Mouse (Mus musculus) limb, embryonic 12.5 days (tissue): ENCODE results near the gene Mcrip1. TPM values are rescaled to one million over a fixed set of nuclear protein-coding genes. Genes with fewer than 3 reads are reported as not detected.
A peak's percentile ranks its signal among the peaks of the same experiment; 100 is the strongest.
"Not testable (repeated sequence)": the region's sequence is repeated elsewhere in the genome, so short reads cannot be mapped to it uniquely, and the experiment has no call there.

Source experiments
- ATAC-seq: fragments of 200-750 bp; cut with Nextera tagmentation; 2 replicates; pipeline ENCODE4 v1.8.0; 2017; ENCODE audit warnings: low read depth, moderate TSS enrichment; ENCODE audit not compliant: insufficient number of reproducible peaks, insufficient read depth, low FRiP score, low TSS enrichment
- H3K27ac ChIP-seq: fragments of 300-500 bp; sonication (generic); 2 replicates; pipeline ENCODE4 v1.5.1; 2016; ENCODE audit warnings: mild to moderate bottlenecking, moderate library complexity
- H3K27me3 ChIP-seq: fragments of 300-500 bp; sonication (generic); 2 replicates; pipeline ENCODE4 v1.6.1; 2016; ENCODE audit warnings: mild to moderate bottlenecking, moderate library complexity
- H3K36me3 ChIP-seq: fragments of 300-500 bp; sonication (generic); 2 replicates; pipeline ENCODE4 v1.6.1; 2016; ENCODE audit warnings: mild to moderate bottlenecking, moderate library complexity
- H3K4me1 ChIP-seq: fragments of 300-500 bp; sonication (generic); replicated peaks from 2 replicates; pipeline ENCODE4 v1.6.1; 2016
- H3K4me2 ChIP-seq: fragments of 300-500 bp; sonication (generic); 2 replicates; pipeline ENCODE4 v1.6.1; 2016; ENCODE audit warnings: mild to moderate bottlenecking, moderate library complexity
- H3K4me3 ChIP-seq: fragments of 300-500 bp; sonication (generic); replicated peaks from 2 replicates; pipeline ENCODE4 v1.5.1; 2016; ENCODE audit warnings: mild to moderate bottlenecking
- H3K9ac ChIP-seq: fragments of 300-500 bp; sonication (generic); replicated peaks from 2 replicates; pipeline ENCODE4 v1.6.1; 2016; ENCODE audit warnings: mild to moderate bottlenecking, moderate library complexity
- H3K9me3 ChIP-seq: fragments of 300-500 bp; sonication (generic); 2 replicates; pipeline ENCODE4 v1.6.1; 2016; ENCODE audit warnings: mild to moderate bottlenecking, moderate library complexity
- WGBS: fragments of 180-500 bp; shearing (Covaris S2); methylation state at CpG from one replicate; pipeline ENCODE4 v1.1.7; 2016; 5-methylcytosine and 5-hydroxymethylcytosine counted together
- polyA plus RNA-seq: library from polyadenylated mRNA; unstranded; fragments of >200 nt; fragmentation: Nextera tagmentation; extraction: Ambion mirVana; gene quantifications from 2 replicates; pipeline ENCODE4 v1.2.1, GENCODE M21; 2016

Gene Mcrip1
- polyA plus RNA-seq, 1 experiment from 2014 or later, result 229 TPM

DNA sequence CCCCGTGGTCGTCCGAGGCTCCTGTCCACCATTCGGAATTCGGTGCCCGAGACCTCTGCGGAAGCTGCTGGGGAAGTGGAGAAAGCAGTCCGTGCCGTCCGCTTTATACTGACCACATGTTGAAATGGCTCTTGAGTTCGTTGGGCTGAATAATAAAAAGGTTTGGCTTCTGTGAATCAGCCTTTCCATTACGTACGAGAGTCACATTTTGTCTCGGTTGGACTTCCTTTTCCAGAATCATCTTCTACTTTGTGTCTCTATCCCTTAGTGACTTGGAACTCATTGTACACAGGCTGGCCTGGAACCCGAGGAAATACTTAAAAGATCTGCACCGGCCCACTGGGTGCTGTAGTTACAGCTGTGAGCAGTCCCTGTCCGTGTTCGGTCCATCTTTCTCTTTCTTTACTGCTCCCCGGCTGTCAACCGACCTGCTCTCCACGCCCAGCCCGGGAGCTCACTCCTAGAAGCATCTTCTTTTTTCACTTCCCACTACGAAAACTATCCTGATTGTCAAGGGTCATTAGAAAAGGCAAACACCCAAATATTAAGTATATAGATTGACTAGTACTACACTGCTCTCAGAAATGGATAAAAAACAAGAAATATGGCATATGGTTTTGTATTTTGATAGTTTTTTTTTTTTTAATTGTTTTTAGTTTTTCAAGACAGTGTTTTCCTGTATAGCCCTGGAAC is 24.2 kb upstream of the Mcrip1 start:
- H3K27ac ChIP-seq, result peak overlapping the region; percentile 96
- H3K4me3 ChIP-seq, result peak overlapping the region; percentile 98
- peak overlapping the region; percentile 97 for H3K9ac ChIP-seq
- peak overlapping the region; percentile 91 for H3K4me2 ChIP-seq
- H3K27me3 ChIP-seq, result no peaks in the 10 kb centered on the region
- ATAC-seq, result no peak
- H3K4me1 ChIP-seq, result peaks cover 20% of the 10 kb centered on the region
- peaks cover 48% of the 10 kb centered on the region for H3K36me3 ChIP-seq
- H3K9me3 ChIP-seq, result no peaks in the 10 kb centered on the region
- WGBS, result 1% methylated on average over 23 of the region's 23 CpGs

DNA sequence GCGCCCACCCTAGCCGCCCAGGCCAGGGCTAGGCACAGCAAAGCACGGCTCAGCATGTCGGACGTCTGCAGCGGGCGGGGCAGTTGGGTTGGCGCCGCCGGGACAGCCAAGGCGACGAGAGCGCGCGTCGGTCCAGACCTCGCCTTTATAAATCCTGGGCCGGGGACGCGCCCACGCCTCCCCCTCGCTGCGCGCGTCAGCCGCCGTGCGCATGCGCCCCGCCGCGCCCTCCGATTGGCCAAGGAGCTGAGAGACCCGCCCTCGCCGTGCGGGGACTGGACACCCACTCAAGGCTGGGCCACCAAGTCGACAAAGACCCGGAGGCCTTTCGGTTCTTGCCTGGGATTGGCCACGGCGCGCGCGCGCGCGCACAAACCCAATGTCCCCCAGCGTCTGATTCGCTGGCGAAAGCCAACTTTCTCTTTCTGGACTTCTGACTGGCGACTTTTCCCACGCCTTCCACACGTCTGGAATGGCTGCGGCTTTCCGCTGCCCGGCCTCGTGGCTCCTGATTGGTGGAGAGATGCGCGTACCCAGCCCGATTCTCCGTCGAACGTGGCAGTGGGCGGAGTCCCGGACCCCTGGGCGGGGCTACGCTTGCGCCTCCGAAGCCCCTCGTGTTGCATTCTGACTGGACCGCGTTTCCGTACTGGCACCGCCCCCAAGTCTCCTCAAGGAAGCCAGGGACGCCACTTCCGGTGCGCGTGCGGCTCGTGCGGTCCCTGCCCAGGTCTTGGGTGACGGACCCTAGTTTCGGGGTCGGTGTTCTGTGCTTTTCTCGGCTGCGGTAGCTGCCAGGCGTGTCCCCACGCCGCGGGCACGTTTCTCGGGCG is 23.4 kb upstream of the Mcrip1 start, which contains the start of gene P4hb:
TSS of gene P4hb (minus strand) at position 502 of the 833 bp plus-strand sequence.
- Histone ChIP-seq H3K4me3 (peak within 1 kb of the TSS; percentile 98), H3K4me1 (peaks cover 20% of the 10 kb centered on the region), H3K9me3 (no peaks in the 10 kb centered on the region), H3K27ac (peak within 1 kb of the TSS; percentile 96), H3K36me3 (peaks cover 48% of the 10 kb centered on the region), H3K9ac (peak within 1 kb of the TSS; percentile 97), H3K4me2 (peak within 1 kb of the TSS; percentile 94), H3K27me3 (no peaks in the 10 kb centered on the region)
- ATAC-seq, result peak; percentile 98
- WGBS, result under 1% methylated on average over 94 of the region's 94 CpGs

GRCm38 (mm10) chr11:120572417-120572751 is 22.9 kb upstream of the Mcrip1 start:
- H3K4me2 ChIP-seq, result peak overlapping the region; percentile 94
- peaks cover 48% of the 10 kb centered on the region for H3K36me3 ChIP-seq
- peaks cover 20% of the 10 kb centered on the region for H3K4me1 ChIP-seq
- peak overlapping the region; percentile 89 for H3K27ac ChIP-seq
- H3K4me3 ChIP-seq, result peak overlapping the region; percentile 98
- H3K27me3 ChIP-seq, result no peaks in the 10 kb centered on the region
- H3K9ac ChIP-seq, result peak overlapping the region; percentile 97
- 0% methylated on average over 24 of the region's 24 CpGs for WGBS
- H3K9me3 ChIP-seq, result no peaks in the 10 kb centered on the region
- ATAC-seq, result no peak; the same call in 1 of the 2 replicates

- no peak for ATAC-seq
- no peaks in the 10 kb centered on the region for H3K27me3 ChIP-seq
- no peaks in the 10 kb centered on the region for H3K9me3 ChIP-seq
- H3K36me3 ChIP-seq, result peaks cover 48% of the 10 kb centered on the region
- peak overlapping the region; percentile 98 for H3K4me3 ChIP-seq
- 12% methylated on average over 11 of the region's 11 CpGs for WGBS
- peak overlapping the region; percentile 97 for H3K9ac ChIP-seq
- peak overlapping the region; percentile 94 for H3K4me2 ChIP-seq
- H3K4me1 ChIP-seq, result peaks cover 20% of the 10 kb centered on the region
- H3K27ac ChIP-seq, result peak overlapping the region; percentile 89
Observed at GRCm38 (mm10) chr11:120571754-120572416, 22.4 kb upstream of the Mcrip1 start.

DNA sequence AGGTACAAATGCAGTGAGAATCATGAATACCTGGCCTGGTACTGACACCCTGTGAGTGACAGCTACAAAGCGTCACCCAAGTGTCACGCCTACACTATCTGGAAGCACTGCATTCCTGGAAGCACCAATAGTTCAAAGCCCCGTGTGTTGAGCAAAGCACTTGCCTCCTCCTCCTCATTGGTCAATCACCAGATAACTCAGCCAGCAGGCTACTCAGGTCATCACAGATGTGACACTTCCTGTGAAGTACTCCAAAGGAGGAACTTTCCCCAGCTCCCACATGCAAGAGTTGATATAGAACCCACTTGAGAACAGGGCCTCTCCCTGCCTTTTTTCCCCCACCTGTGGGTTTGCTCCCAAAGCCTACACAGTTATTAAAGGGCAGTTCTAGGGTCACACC is 21.6 kb upstream of the Mcrip1 start:
- H3K27ac ChIP-seq, result no peak overlapping the region
- H3K4me1 ChIP-seq, result peaks cover 20% of the 10 kb centered on the region
- no peaks in the 10 kb centered on the region for H3K9me3 ChIP-seq
- peak overlapping the region; percentile 97 for H3K9ac ChIP-seq
- H3K36me3 ChIP-seq, result peaks cover 55% of the 10 kb centered on the region
- peak overlapping the region; percentile 98 for H3K4me3 ChIP-seq
- WGBS, result 76% methylated on average over 3 of the region's 3 CpGs
- no peak for ATAC-seq
- H3K27me3 ChIP-seq, result no peaks in the 10 kb centered on the region
- H3K4me2 ChIP-seq, result peak overlapping the region; percentile 94

GRCm38 (mm10) chr11:120568324-120568723 is 18.8 kb upstream of the Mcrip1 start:
- Histone ChIP-seq H3K4me1 (peaks cover 13% of the 10 kb centered on the region), H3K27ac (no peak overlapping the region), H3K9me3 (no peaks in the 10 kb centered on the region), H3K4me2 (no peak overlapping the region), H3K36me3 (peaks cover 83% of the 10 kb centered on the region), H3K4me3 (no peak overlapping the region), H3K27me3 (no peaks in the 10 kb centered on the region), H3K9ac (no peak overlapping the region)
- whole genome bisulfite sequencing, result 95% methylated on average over 6 of the region's 6 CpGs
- ATAC-seq, result no peak

- ATAC-seq, result no peak
- peaks cover 100% of the 10 kb centered on the region for H3K36me3 ChIP-seq
- H3K27ac ChIP-seq, result no peak overlapping the region
- no peak overlapping the region for H3K4me3 ChIP-seq
- no peaks in the 10 kb centered on the region for H3K9me3 ChIP-seq
- H3K4me1 ChIP-seq, result no peaks in the 10 kb centered on the region
- no peak overlapping the region for H3K9ac ChIP-seq
- no peaks in the 10 kb centered on the region for H3K27me3 ChIP-seq
- no peak overlapping the region for H3K4me2 ChIP-seq
- WGBS, result 87% methylated on average over 9 of the region's 9 CpGs
Observed at GRCm38 (mm10) chr11:120565114-120565513, 15.6 kb upstream of the Mcrip1 start.

- Histone ChIP-seq H3K9me3 (peaks cover 2% of the 10 kb centered on the region; the same call in 1 of the 2 replicates), H3K36me3 (peaks cover 95% of the 10 kb centered on the region), H3K27me3 (no peaks in the 10 kb centered on the region), H3K4me1 (no peaks in the 10 kb centered on the region), H3K27ac (no peak overlapping the region), H3K4me3 (no peak overlapping the region), H3K4me2 (no peak overlapping the region), H3K9ac (no peak overlapping the region)
- 95% methylated on average over 13 of the region's 13 CpGs for WGBS
- no peak for ATAC-seq
Observed at GRCm38 (mm10) chr11:120562949-120563348, 13.4 kb upstream of the Mcrip1 start.

- Histone ChIP-seq H3K9me3 (peaks cover 15% of the 10 kb centered on the region), H3K4me3 (no peak overlapping the region), H3K36me3 (peaks cover 77% of the 10 kb centered on the region), H3K4me2 (no peak overlapping the region), H3K27me3 (no peaks in the 10 kb centered on the region), H3K9ac (no peak overlapping the region), H3K27ac (no peak overlapping the region), H3K4me1 (no peaks in the 10 kb centered on the region)
- 93% methylated on average over 13 of the region's 13 CpGs for WGBS
- ATAC-seq, result no peak
Observed at GRCm38 (mm10) chr11:120560952-120561728, 11.6 kb upstream of the Mcrip1 start.

- H3K4me1 ChIP-seq, H3K4me3 ChIP-seq, H3K27me3 ChIP-seq, ATAC-seq, H3K4me2 ChIP-seq, H3K27ac ChIP-seq, H3K9ac ChIP-seq: not testable (repeated sequence)
- WGBS, result 87% methylated on average over 6 of the region's 6 CpGs
- H3K9me3 ChIP-seq, result peaks cover 15% of the 10 kb centered on the region
- peaks cover 54% of the 10 kb centered on the region for H3K36me3 ChIP-seq
Observed at GRCm38 (mm10) chr11:120558843-120559242, 9.3 kb upstream of the Mcrip1 start.
